Mouse (Mus musculus) embryo, embryonic 10.5 days (tissue): ENCODE measurements around the gene Olfr55.
"Not testable (repeated sequence)": the region's sequence is repeated elsewhere in the genome, so short reads cannot be mapped to it uniquely, and the experiment has no call there.

Experiments used
- DNase-seq: peaks from one replicate; pipeline ENCODE4 v3.0.0-alpha.2; 2015; ENCODE audit warnings: low spot score

Olfr55 gene

DNA sequence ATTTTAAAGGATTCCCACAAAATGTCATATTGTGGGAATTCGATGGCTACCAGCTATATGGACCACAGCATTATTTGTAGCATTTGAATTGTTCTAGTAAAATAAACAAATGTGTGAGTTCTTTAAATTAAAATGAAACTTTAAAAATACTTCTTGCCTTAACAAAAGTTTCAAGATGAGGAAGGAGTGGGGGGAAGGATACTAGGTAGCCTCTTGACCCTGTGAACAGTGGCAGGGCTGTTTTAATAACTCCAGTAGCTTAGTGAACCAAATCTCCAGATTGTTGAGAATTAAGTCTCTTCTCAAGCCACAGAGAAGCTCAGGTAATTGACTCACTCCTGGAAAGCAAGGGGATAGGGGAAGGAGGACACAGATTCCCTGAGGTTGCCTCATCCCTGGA lies at the start of gene Olfr55:
Olfr55 (plus strand) TSS at position 301 of the 400 bp plus-strand sequence.
- not testable (repeated sequence) for DNase-seq

DNA sequence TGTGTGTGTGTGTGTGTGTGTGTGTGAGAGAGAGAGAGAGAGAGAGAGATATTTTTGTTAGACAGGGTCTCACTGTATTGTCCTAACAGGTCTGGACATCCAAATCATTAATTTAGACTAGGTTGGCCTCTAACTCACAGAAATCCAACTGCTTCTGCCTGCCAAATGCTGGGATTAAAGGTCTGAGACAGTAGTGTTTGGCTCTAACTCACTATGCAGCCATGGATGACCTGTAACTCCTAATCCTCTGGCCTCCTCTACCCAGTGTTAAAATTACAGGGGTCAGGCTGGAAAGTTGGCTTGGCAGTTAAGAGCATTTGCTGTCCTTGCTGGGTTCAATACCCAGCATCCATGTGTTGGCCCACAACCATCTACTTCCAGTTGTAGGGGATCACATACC lies 43.7 kb upstream of the Olfr55 start:
- DNase-seq, result no peak

- no peak for DNase-seq
Observed at GRCm38 (mm10) chr17:33126257-33126656, 42.0 kb upstream of the Olfr55 start.

GRCm38 (mm10) chr17:33139261-33139820 lies 28.9 kb upstream of the Olfr55 start, which contains the start of gene Morc2b:
Morc2b (minus strand) TSS chr17:33139683.
- DNase-seq, result no peak

GRCm38 (mm10) chr17:33191002-33191401 lies 22.8 kb downstream of the Olfr55 start, which contains the start of gene Olfr239:
Olfr239 (plus strand) TSS chr17:33191302.
- DNase-seq, result not testable (repeated sequence)

- no peak for DNase-seq
Observed at GRCm38 (mm10) chr17:33221590-33221989, 53.3 kb downstream of the Olfr55 start, which contains the start of gene Olfr1564. Olfr1564 (minus strand) TSS chr17:33221690.
